Mouse (Mus musculus): ENCODE measurements around the gene Naa16.

DNA sequence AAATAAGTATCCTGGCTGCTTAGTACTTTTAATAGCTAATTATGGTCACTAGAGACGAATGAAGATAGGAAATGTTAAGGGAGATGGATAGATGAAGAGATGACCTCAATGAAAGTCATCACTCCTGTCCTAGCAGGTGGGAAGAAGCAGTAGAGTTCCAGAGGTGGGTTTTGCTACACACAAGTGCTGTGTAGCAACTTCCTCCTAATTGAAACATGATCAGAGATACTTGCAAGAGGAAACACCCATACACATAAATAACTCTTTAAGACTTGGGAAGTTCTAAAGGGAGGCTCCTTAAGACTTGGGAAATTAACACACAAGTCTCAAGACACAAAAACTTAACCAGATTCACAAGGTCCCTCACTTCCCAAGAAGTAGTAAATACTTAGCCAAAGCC, 43.5 kb upstream of the Naa16 start:
- no peak for TF ChIP-seq CTCF (IDR thresholded peaks at IDR 0.05; ENCODE audit: low read depth)
- no peak for TF ChIP-seq EP300 (IDR thresholded peaks at IDR 0.05; ENCODE audit: low read depth)

All from liver, postnatal 0 days (tissue).